Comparison of ENCODE assay signal across 25 mouse cellular contexts in the genomic region with DNA sequence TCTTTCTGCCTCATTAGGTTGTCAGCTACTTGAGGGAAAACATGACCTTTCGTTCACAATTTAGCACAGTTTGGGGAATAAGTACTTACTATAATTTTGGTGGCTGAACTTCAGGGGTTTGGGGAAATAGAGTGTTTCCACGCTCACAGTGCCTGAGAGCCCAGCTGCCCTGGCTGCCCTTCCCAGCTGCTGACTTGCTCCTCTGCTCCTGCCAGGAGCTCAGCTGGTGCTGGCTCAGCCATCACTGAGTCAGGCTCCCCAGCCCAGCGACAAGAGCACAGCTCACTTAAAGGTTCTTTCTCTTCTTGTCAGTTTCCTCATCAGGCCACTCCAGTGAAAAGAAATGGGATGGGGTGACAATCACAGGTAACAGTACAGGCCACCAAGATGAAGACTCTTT. TPM values are rescaled to one million over a fixed set of nuclear protein-coding genes. Genes with fewer than 3 reads are reported as not detected.
A peak's percentile ranks its signal among the peaks of the same experiment; 100 is the strongest.
DNase-seq lines count a peak whose midpoint lies in the region; ATAC-seq and TF ChIP-seq lines count a peak whose summit lies in the region.
"Had no signal": no experiment of that assay in that cellular context is flagged by ENCODE, and none has a peak within 500 bp of the region (broad histone marks: within the 10 kb centered on the region; RNA-seq: fewer than 3 reads in every experiment).

No protein-coding gene starts in this region.

- 69% methylated on average over 3 of the region's 3 CpGs for WGBS in hindbrain, embryonic 13.5 days
- WGBS in hindbrain, postnatal 0 days, result 43% methylated on average over 3 of the region's 3 CpGs

- H3K4me1 ChIP-seq in hindbrain, embryonic 13.5 days (replicated peaks), result peaks cover 59% of the 10 kb centered on the region
- peaks cover 16% of the 10 kb centered on the region for H3K4me1 ChIP-seq in hindbrain, postnatal 0 days (ENCODE audit: insufficient read depth, low read length)

- no peak overlapping the region; the same call in 1 of the 2 replicates for H3K27ac ChIP-seq in hindbrain, embryonic 13.5 days
- no peak overlapping the region for H3K27ac ChIP-seq in hindbrain, postnatal 0 days
- H3K27ac ChIP-seq: embryonic facial prominence, embryonic 13.5 days; forebrain, embryonic 15.5 days; heart, adult 2 months; hindbrain, embryonic 15.5 days; layer of hippocampus, adult 2 months; liver, embryonic 15.5 days; lung, embryonic 15.5 days; midbrain, embryonic 15.5 days; neural tube, embryonic 13.5 days had no signal

- H3K9me3 ChIP-seq in hindbrain, embryonic 13.5 days, result no peaks in the 10 kb centered on the region
- no peaks in the 10 kb centered on the region for H3K9me3 ChIP-seq in hindbrain, postnatal 0 days (ENCODE audit: low read length)
- H3K9me3 ChIP-seq: embryonic facial prominence, embryonic 13.5 days; forebrain, embryonic 15.5 days; hindbrain, embryonic 15.5 days; liver, embryonic 15.5 days; lung, embryonic 15.5 days; midbrain, embryonic 15.5 days; neural tube, embryonic 13.5 days had no signal

- peaks cover 15% of the 10 kb centered on the region for H3K36me3 ChIP-seq in hindbrain, embryonic 13.5 days
- H3K36me3 ChIP-seq in hindbrain, postnatal 0 days (ENCODE audit: insufficient read depth, low read length), result no peaks in the 10 kb centered on the region
- H3K36me3 ChIP-seq: forebrain, embryonic 15.5 days; hindbrain, embryonic 15.5 days; lung, embryonic 15.5 days; midbrain, embryonic 15.5 days had no signal

- H3K4me2 ChIP-seq in hindbrain, embryonic 13.5 days, result no peak overlapping the region
- no peak overlapping the region for H3K4me2 ChIP-seq in hindbrain, postnatal 0 days (ENCODE audit: low read depth, low read length)
- H3K4me2 ChIP-seq: embryonic facial prominence, embryonic 13.5 days; forebrain, embryonic 15.5 days; hindbrain, embryonic 15.5 days; liver, embryonic 15.5 days; lung, embryonic 15.5 days; midbrain, embryonic 15.5 days; neural tube, embryonic 13.5 days had no signal

- no peak for ATAC-seq in hindbrain, embryonic 13.5 days (ENCODE audit: low FRiP score)
- ATAC-seq in hindbrain, postnatal 0 days, result no peak
- ATAC-seq in granulocyte monocyte progenitor cell, adult 5-6 weeks (replicated peaks; ENCODE audit: poor library complexity, severe bottlenecking), result no peak
- ATAC-seq: forebrain, embryonic 15.5 days; intestine, postnatal 0 days; midbrain, embryonic 15.5 days had no signal

- no peak overlapping the region for H3K4me3 ChIP-seq in hindbrain, embryonic 13.5 days
- H3K4me3 ChIP-seq in hindbrain, postnatal 0 days (ENCODE audit: low read length), result no peak overlapping the region
- H3K4me3 ChIP-seq: embryonic facial prominence, embryonic 13.5 days; forebrain, embryonic 15.5 days; heart, adult 2 months; hindbrain, embryonic 15.5 days; layer of hippocampus, adult 2 months; liver, embryonic 15.5 days; lung, embryonic 15.5 days; midbrain, embryonic 15.5 days; neural tube, embryonic 13.5 days had no signal

- peak; percentile 33 for DNase-seq in adrenal gland, postnatal 10 days
- DNase-seq in adrenal gland, adult 8-10 months, result no peak
- DNase-seq in hindbrain, postnatal 0 days (ENCODE audit: low spot score), result no peak
- peak; percentile 76 for DNase-seq in adipocyte (ENCODE audit: low spot score)
- peak; percentile 71 for DNase-seq in gastrocnemius, postnatal 25 days
- no peak for DNase-seq in urinary bladder, adult 2 months (ENCODE audit: low spot score)
- DNase-seq: cerebellum, adult 18-20 months; cerebellum, postnatal 25 days; heart, postnatal 4 days; kidney, postnatal 25 days; retina, postnatal 1 day; right cerebral cortex, postnatal 25 days; thymus, postnatal 36 days had no signal

- peak overlapping the region; percentile 51 for H3K9ac ChIP-seq in hindbrain, embryonic 13.5 days
- no peak overlapping the region for H3K9ac ChIP-seq in hindbrain, postnatal 0 days (replicated peaks; ENCODE audit: low read length)
- H3K9ac ChIP-seq: forebrain, embryonic 15.5 days; hindbrain, embryonic 15.5 days; liver, embryonic 15.5 days; lung, embryonic 15.5 days; midbrain, embryonic 15.5 days had no signal

- H3K27me3 ChIP-seq in hindbrain, embryonic 13.5 days, result no peaks in the 10 kb centered on the region
- H3K27me3 ChIP-seq in hindbrain, postnatal 0 days (ENCODE audit: insufficient read depth, low read length), result no peaks in the 10 kb centered on the region
- H3K27me3 ChIP-seq: embryonic facial prominence, embryonic 13.5 days; forebrain, embryonic 15.5 days; hindbrain, embryonic 15.5 days; liver, embryonic 15.5 days; lung, embryonic 15.5 days; midbrain, embryonic 15.5 days; neural tube, embryonic 13.5 days had no signal

- no peak for TF ChIP-seq CTCF in hindbrain, postnatal 0 days (IDR thresholded peaks at IDR 0.05; ENCODE audit: low read depth)

RNA-seq across cellular contexts. Expression of a gene that starts 3.9 kb away (rescaled TPM):
- 10 to 100 TPM; 11.9 to 18.6 TPM for total RNA-seq in adrenal gland, postnatal 10 days (2021)
- total RNA-seq in adrenal gland, adult 8-10 months (2022), result 10 to 100 TPM; 26.0 to 31.0 (median 27.3) TPM
- 13.4 and 14.1 TPM in 2 replicates for polyA plus RNA-seq in hindbrain, embryonic 13.5 days (2015; fragmentation: Nextera tagmentation; extraction: Ambion mirVana)
- 11.3 and 13.4 TPM in 2 replicates for total RNA-seq in hindbrain, postnatal 0 days (2014; rRNA removed)
- polyA plus RNA-seq in hindbrain, postnatal 0 days (2015; fragmentation: Nextera tagmentation; extraction: Ambion mirVana), result 13.0 and 14.0 TPM in 2 replicates
- 1 to 10 TPM; 8.3 to 9.6 TPM for total RNA-seq in gastrocnemius, postnatal 25 days (2021)
- 17.1 and 19.4 TPM in 2 replicates for polyA plus RNA-seq in urinary bladder, adult 2 months (2012; rRNA removed)
- total RNA-seq in granulocyte monocyte progenitor cell, adult 5-6 weeks (2014; fragmentation: Nextera tagmentation), result 8.7 and 11.5 TPM in 2 replicates
- total RNA-seq in granulocyte monocyte progenitor cell, adult 5-6 weeks (2017), result 6.6 and 8.1 TPM in 2 replicates

RNA-seq across cellular contexts. Expression of a gene that starts 18.6 kb away (rescaled TPM):
- total RNA-seq in adrenal gland, postnatal 10 days (2021), result 10 to 100 TPM; 25.3 to 26.0 TPM
- total RNA-seq in adrenal gland, adult 8-10 months (2022), result 10 to 100 TPM; 17.9 to 39.5 (median 29.0) TPM
- 3.4 and 4.4 TPM in 2 replicates for polyA plus RNA-seq in hindbrain, embryonic 13.5 days (2015; fragmentation: Nextera tagmentation; extraction: Ambion mirVana)
- total RNA-seq in hindbrain, postnatal 0 days (2014; rRNA removed), result 17.4 and 22.6 TPM in 2 replicates
- polyA plus RNA-seq in hindbrain, postnatal 0 days (2015; fragmentation: Nextera tagmentation; extraction: Ambion mirVana), result 8.2 and 10.2 TPM in 2 replicates
- total RNA-seq in gastrocnemius, postnatal 25 days (2021), result 10 to 100 TPM; 22.9 to 24.3 TPM
- polyA plus RNA-seq in urinary bladder, adult 2 months (2012; rRNA removed), result 17.8 and 19.7 TPM in 2 replicates
- 12.9 and 22.4 TPM in 2 replicates for total RNA-seq in granulocyte monocyte progenitor cell, adult 5-6 weeks (2014; fragmentation: Nextera tagmentation)
- 10.7 and 12.5 TPM in 2 replicates for total RNA-seq in granulocyte monocyte progenitor cell, adult 5-6 weeks (2017)

Comparison
In these comparisons a context has a peak if more than half of its experiments do, and no peak if none do; other contexts are left out.
1. DNase-seq: peak in adrenal gland, postnatal 10 days (single experiment), adipocyte (single experiment) and gastrocnemius, postnatal 25 days (single experiment); none in adrenal gland, adult 8-10 months (single experiment), hindbrain, postnatal 0 days (single experiment) and urinary bladder, adult 2 months (single experiment).